Mouse (Mus musculus): ENCODE results near the gene Zcchc24. TPM values are rescaled to one million over a fixed set of nuclear protein-coding genes. Genes with fewer than 3 reads are reported as not detected.

Gene Zcchc24
- not detected in 2 replicates for polyA plus RNA-seq (2012)

DNA sequence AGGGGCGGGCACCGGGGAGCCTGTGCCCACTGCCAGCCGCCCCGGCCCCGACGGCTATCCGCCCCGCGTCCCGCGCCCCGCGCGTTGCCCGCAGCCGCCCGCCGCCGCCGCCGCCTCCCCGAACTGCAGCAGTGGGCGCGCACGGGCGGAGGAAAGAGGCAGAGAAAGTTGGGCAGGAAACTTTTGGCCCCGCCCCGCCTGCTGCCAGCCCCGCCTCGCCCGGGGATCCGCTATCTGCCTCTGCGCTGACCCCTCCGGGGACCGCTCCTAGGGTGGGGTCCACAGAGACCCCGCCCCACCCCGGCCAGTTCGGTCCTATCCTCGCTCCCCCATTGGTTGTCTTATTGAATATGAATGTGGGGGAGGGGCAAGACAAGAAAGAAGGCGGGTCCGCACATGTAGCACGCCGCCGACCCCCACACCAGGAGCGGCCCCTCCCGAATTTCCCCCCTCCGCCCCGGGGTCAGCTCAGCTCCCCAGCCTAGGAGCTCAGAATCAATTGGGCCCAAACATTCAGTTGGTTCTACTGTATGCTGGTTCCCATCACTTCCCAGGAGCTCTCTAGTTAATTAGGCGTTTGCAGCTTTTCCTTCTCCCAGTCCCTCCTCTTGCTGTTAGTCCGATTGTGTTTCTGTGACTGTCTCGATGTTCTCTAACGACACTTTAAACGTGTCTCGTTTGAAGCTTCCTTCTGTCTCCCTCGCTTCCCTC, at the start of gene Zcchc24:
Gene Zcchc24, minus strand, starts transcription at position 125 of the 711 bp plus-strand sequence.
- no peak for TF ChIP-seq GATA1 (IDR thresholded peaks at IDR 0.05; ENCODE audit: low read length)

DNA sequence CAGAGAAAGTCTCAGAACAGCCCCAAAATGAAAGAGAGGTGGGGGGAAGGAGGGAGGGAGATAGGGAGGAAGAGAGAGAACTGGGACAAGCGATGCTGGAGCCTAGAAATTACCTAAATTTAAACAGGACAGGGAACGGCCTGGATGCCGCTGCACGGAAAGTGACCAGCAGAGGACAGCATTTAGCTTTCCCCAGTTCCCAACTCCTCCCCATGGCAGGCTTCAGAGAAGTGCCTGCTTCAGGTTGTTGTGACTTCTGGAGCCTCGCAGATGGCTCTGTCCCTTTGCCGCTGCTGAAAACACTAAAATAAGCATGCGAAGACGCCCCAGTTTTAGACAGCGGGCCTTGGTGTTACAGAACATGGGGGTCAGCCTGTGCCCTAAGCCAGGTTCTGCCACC, 47.6 kb upstream of the Zcchc24 start:
- no peak for TF ChIP-seq GATA1 (IDR thresholded peaks at IDR 0.05; ENCODE audit: low read length)

- TF ChIP-seq GATA1 (IDR thresholded peaks at IDR 0.05; ENCODE audit: low read length): no peak
These were observed 45.3 kb upstream of the Zcchc24 start for GRCm38 (mm10) chr14:25814140-25814539.

DNA sequence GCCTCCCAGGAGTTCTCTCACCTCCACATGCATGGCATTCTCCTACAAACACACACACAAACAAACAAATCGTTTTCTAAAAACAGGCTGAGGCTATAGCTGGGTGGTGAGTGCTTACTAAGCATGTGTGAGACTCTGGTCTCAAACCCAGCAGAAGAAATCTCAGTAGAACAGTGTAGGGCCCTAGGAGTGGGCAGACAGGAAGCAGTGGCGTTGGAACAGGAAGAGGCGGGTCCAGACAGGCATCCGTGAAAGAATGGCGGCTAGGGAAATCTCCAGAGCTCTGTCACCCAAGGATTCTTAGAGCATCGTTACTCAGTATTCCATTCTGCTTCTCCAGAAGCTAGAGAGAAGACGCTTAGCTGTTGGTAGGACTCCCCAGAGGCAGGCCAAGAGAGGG, 37.7 kb upstream of the Zcchc24 start:
- TF ChIP-seq GATA1 (IDR thresholded peaks at IDR 0.05; ENCODE audit: low read length): no peak

- no peak for TF ChIP-seq GATA1 (IDR thresholded peaks at IDR 0.05; ENCODE audit: low read length)
These were observed 37.0 kb upstream of the Zcchc24 start for GRCm38 (mm10) chr14:25805871-25806270.

GRCm38 (mm10) chr14:25803246-25803809, 34.5 kb upstream of the Zcchc24 start:
- TF ChIP-seq GATA1 (IDR thresholded peaks at IDR 0.05; ENCODE audit: low read length): no peak

DNA sequence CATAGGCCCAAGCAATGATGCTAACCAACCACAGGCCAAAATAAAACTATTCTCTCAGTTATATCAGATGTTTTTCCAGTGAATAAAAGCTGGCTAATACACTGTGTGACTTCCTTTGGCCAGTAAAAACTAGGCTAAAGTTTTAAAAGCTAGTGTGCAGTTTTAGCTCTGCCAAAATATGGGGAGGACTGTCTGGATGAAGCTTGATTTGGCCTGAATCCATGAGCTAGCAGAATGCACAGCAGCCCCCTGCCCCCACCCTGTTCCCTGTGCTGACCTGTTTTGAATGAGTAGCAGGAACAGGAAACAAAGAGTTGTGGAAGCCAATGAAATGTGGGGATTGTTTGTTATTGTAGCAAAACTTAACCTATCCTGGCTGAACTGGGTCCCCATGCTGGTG, 33.7 kb upstream of the Zcchc24 start:
- TF ChIP-seq GATA1 (IDR thresholded peaks at IDR 0.05; ENCODE audit: low read length): no peak

DNA sequence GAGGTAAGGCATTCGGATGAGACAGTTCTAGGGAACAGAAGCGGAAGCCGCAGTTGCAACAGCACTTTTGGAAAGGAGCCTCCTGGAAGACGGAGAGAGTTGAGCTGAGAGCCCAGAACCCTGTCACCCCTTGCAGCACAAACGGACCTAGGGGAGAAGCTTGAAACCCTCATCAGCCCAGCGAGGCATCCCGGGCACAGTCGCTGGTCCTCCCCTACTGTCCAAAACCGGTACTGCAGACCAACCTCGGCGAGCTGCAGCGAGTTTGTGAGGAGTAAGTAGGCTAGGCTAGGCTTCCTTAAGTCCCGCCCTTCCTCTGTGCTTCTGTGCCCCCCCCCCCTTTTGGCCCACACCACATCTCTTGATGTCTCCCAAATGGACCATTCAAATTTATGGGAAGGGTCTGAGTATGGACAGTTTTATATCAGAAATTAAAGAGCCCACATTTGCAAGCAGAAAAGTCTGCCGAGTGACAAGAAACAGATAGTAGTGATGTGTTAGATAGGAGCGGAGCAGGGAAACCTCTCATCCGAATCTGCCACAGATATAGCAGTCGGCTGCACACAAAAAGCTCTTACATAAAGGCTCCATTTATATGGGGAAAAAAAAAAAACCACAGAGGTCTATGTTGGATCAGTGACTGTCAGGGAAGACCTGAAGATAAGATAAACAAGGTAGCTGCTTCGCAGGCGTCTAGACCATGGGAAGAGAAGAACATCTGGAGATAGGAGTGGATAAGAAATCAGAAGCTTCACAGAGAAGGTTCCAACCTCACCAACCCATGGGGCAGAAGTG, 31.5 kb upstream of the Zcchc24 start:
- no peak for TF ChIP-seq GATA1 (IDR thresholded peaks at IDR 0.05; ENCODE audit: low read length)

DNA sequence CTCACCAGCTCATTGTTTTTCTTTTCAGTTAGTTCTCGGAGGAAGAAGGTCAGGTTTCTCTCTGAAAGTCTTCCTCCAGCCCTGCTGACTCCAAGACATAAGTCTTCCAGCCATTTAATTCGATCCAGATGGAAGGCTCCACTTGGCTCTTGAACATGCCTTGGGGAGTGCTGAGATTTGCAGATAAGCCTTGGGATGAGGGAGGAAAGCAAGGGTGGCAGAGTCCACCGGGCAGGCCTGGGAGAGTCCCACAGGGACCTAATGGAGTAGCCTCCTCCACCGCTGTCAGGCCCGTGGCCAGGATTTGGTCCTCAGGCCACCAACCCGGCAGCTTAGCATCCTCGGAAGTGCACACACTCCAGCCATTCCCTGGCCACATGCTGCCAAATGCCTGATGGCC, 27.8 kb upstream of the Zcchc24 start:
- TF ChIP-seq GATA1 (IDR thresholded peaks at IDR 0.05; ENCODE audit: low read length): no peak

GRCm38 (mm10) chr14:25795561-25796174, 26.8 kb upstream of the Zcchc24 start:
- no peak for TF ChIP-seq GATA1 (IDR thresholded peaks at IDR 0.05; ENCODE audit: low read length)

GRCm38 (mm10) chr14:25795067-25795466, 26.2 kb upstream of the Zcchc24 start:
- TF ChIP-seq GATA1 (IDR thresholded peaks at IDR 0.05; ENCODE audit: low read length): no peak

- no peak for TF ChIP-seq GATA1 (IDR thresholded peaks at IDR 0.05; ENCODE audit: low read length)
These were observed 25.5 kb upstream of the Zcchc24 start for GRCm38 (mm10) chr14:25794331-25794730.

- TF ChIP-seq GATA1 (IDR thresholded peaks at IDR 0.05; ENCODE audit: low read length): no peak
These were observed 22.0 kb upstream of the Zcchc24 start for GRCm38 (mm10) chr14:25790768-25791302.

GRCm38 (mm10) chr14:25789946-25790345, 21.1 kb upstream of the Zcchc24 start:
- TF ChIP-seq GATA1 (IDR thresholded peaks at IDR 0.05; ENCODE audit: low read length): no peak

DNA sequence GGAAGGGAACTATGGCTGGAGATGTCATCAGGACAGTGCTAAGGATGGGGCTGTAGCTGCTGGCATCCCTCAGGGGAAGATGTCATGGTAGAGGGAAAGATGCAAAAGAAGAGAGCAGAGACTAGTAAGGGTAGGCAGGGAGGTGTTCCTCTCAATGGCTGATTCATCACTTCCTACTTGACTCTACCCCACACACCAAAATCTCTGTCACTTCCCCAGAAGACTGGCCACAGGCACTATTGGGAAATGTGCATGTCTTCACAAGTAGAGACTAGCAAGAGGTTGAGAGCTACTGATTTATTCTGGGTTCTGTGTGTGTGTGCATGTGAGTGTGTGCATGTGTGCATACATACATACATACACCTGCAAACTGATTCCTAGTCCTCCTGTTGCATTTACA, 20.4 kb upstream of the Zcchc24 start:
- no peak for TF ChIP-seq GATA1 (IDR thresholded peaks at IDR 0.05; ENCODE audit: low read length)

- no peak for TF ChIP-seq GATA1 (IDR thresholded peaks at IDR 0.05; ENCODE audit: low read length)
These were observed 19.4 kb upstream of the Zcchc24 start for GRCm38 (mm10) chr14:25788201-25788600.
